Mouse (Mus musculus): Measurements from ENCODE around the gene Strip2.

- no peak for TF ChIP-seq POLR2A (IDR thresholded peaks at IDR 0.05; ENCODE audit: borderline replicate concordance, control insufficient read depth, low read depth, low read length)
- TF ChIP-seq CTCF (IDR thresholded peaks at IDR 0.05; ENCODE audit: control insufficient read depth, insufficient read depth, low read length), result no peak
Measured at GRCm38 (mm10) chr6:29946568-29946967, 29.8 kb downstream of the Strip2 start.

All from bone marrow, adult 2 months (tissue).